Mouse (Mus musculus) small intestine, adult 2 months (tissue): Measurements from ENCODE around the gene Aff1.

ENCODE experiments used
- CTCF ChIP-seq: fragments of 200-500 bp; IDR thresholded peaks from 2 replicates; pipeline ENCODE4 v1.5.1; 2012; ENCODE audit warnings: low read depth, mild to moderate bottlenecking, control low read depth, inconsistent platforms, low read length, moderate library complexity, mixed read lengths; ENCODE audit not compliant: insufficient replicate concordance, insufficient read length; ENCODE audit errors: extremely low read depth
- POLR2A ChIP-seq: fragments of 200-500 bp; IDR thresholded peaks from 2 replicates; pipeline ENCODE4 v1.6.1; 2012; ENCODE audit warnings: low read depth, mild to moderate bottlenecking, control low read depth, inconsistent platforms, low read length, moderate library complexity

- TF ChIP-seq CTCF (no peak), POLR2A (no peak)
These were observed 38.6 kb downstream of the Aff1 start for GRCm38 (mm10) chr5:103730727-103731126.
